Mouse (Mus musculus) CH12.LX (cell line): ENCODE measurements around the gene Ern1. TPM values are rescaled to one million over a fixed set of nuclear protein-coding genes. Genes with fewer than 3 reads are reported as not detected.

Source experiments
- DNase-seq: peaks from one replicate; pipeline ENCODE4 v3.0.0-alpha.2; 2013; ENCODE audit errors: extremely low read depth
- H3K27ac ChIP-seq: 2 replicates; pipeline ENCODE4 v1.5.1; 2012; ENCODE audit warnings: low read depth, mild to moderate bottlenecking, control low read depth, moderate library complexity; ENCODE audit not compliant: insufficient read depth
- H3K27me3 ChIP-seq: replicated peaks from 2 replicates; pipeline ENCODE3; 2012; ENCODE audit warnings: inconsistent platforms
- H3K36me3 ChIP-seq, 2 experiments: replicated peaks in 1 of 2; 2 replicates each; pipeline versions ENCODE3 to v1.6.1; 2012; ENCODE audit warnings: inconsistent platforms in 1 of 2, low read length in 1 of 2, mild to moderate bottlenecking in 1 of 2, mixed read lengths in 1 of 2, moderate library complexity in 1 of 2; ENCODE audit not compliant: control insufficient read depth in 1 of 2, insufficient read depth in 1 of 2
- H3K4me1 ChIP-seq, 2 experiments: 2 replicates each; pipeline ENCODE4 v1.6.1; 2012; ENCODE audit warnings: inconsistent platforms in 1 of 2, moderate library complexity in 1 of 2; ENCODE audit not compliant: insufficient read depth in 2 of 2, control insufficient read depth in 1 of 2
- H3K4me2 ChIP-seq: 2 replicates; pipeline ENCODE4 v1.6.1; 2012; ENCODE audit warnings: low read depth, mild to moderate bottlenecking, control low read depth; ENCODE audit not compliant: poor library complexity, insufficient read depth, severe bottlenecking
- H3K4me3 ChIP-seq, 3 experiments: fragments of 150-350 bp in 1 of 3; sonication (generic) in 1 of 3; replicated peaks in 1 of 3; 2 replicates each; pipeline versions ENCODE3 to v1.5.1; 2011 to 2012; ENCODE audit warnings: low read depth in 2 of 3, low read length in 2 of 3, mild to moderate bottlenecking in 2 of 3, moderate library complexity in 2 of 3, control low read depth in 1 of 3, improper control_type of control experiment in 1 of 3, inconsistent platforms in 1 of 3, mixed read lengths in 1 of 3; ENCODE audit not compliant: poor library complexity in 1 of 3
- H3K79me2 ChIP-seq: replicated peaks from 2 replicates; pipeline ENCODE4 v1.6.1; 2012; ENCODE audit warnings: mild to moderate bottlenecking, moderate library complexity; ENCODE audit not compliant: control insufficient read depth, poor library complexity, insufficient read depth, severe bottlenecking; ENCODE audit errors: extremely low read depth
- H3K9ac ChIP-seq: 2 replicates; pipeline ENCODE4 v1.6.1; 2012; ENCODE audit warnings: low read depth, mild to moderate bottlenecking, control low read depth, moderate library complexity; ENCODE audit not compliant: insufficient read depth
- H3K9me3 ChIP-seq: replicated peaks from 2 replicates; pipeline ENCODE3; 2012; ENCODE audit warnings: low read length, inconsistent platforms, mixed read lengths
- CHD1 ChIP-seq: IDR thresholded peaks from 2 replicates; pipeline ENCODE4 v1.6.1; 2012; ENCODE audit warnings: low read depth, low read length, improper control_type of control experiment, inconsistent platforms
- CHD2 ChIP-seq: IDR thresholded peaks from 2 replicates; pipeline ENCODE4 v1.6.1; 2011; ENCODE audit warnings: low read length, improper control_type of control experiment
- CTCF ChIP-seq, 2 experiments: IDR thresholded peaks in 1 of 2; conservative IDR thresholded peaks in 1 of 2; 2 replicates each; pipeline ENCODE4 v1.5.1; 2011 to 2012; ENCODE audit warnings: low read depth in 2 of 2, low read length in 2 of 2, improper control_type of control experiment in 1 of 2, inconsistent platforms in 1 of 2, mild to moderate bottlenecking in 1 of 2, moderate library complexity in 1 of 2
- E2F4 ChIP-seq: IDR thresholded peaks from 2 replicates; pipeline ENCODE4 v1.6.1; 2011; ENCODE audit warnings: low read depth, low read length, improper control_type of control experiment; ENCODE audit not compliant: insufficient replicate concordance
- ELF1 ChIP-seq: IDR thresholded peaks from 2 replicates; pipeline ENCODE4 v1.6.1; 2014; ENCODE audit warnings: low read depth, mild to moderate bottlenecking, inconsistent platforms, low read length, improper control_type of control experiment
- EP300 ChIP-seq: IDR thresholded peaks from 2 replicates; pipeline ENCODE4 v1.6.1; 2011; ENCODE audit warnings: low read length, improper control_type of control experiment
- ETS1 ChIP-seq: conservative IDR thresholded peaks from 2 replicates; pipeline ENCODE4 v1.6.1; 2012; ENCODE audit warnings: low read depth, mild to moderate bottlenecking, inconsistent platforms, low read length, improper control_type of control experiment, moderate library complexity
- GABPA ChIP-seq: IDR thresholded peaks from 2 replicates; pipeline ENCODE4 v1.6.1; 2012; ENCODE audit warnings: low read depth, low read length, improper control_type of control experiment, inconsistent platforms; ENCODE audit not compliant: insufficient replicate concordance
- HCFC1 ChIP-seq: IDR thresholded peaks from 2 replicates; pipeline ENCODE4 v1.6.1; 2012; ENCODE audit warnings: low read depth, mild to moderate bottlenecking, inconsistent platforms, low read length, improper control_type of control experiment
- IRF4 ChIP-seq: IDR thresholded peaks from 2 replicates; pipeline ENCODE4 v1.6.1; 2014; ENCODE audit warnings: low read depth, mild to moderate bottlenecking, inconsistent platforms, low read length, improper control_type of control experiment
- JUN ChIP-seq: IDR thresholded peaks from 2 replicates; pipeline ENCODE4 v1.6.1; 2011; ENCODE audit warnings: low read depth, mild to moderate bottlenecking, low read length, improper control_type of control experiment, moderate library complexity; ENCODE audit not compliant: insufficient read depth
- JUND ChIP-seq: conservative IDR thresholded peaks from 2 replicates; pipeline ENCODE4 v1.6.1; 2011; ENCODE audit warnings: low read depth, low read length, improper control_type of control experiment
- MAFK ChIP-seq: IDR thresholded peaks from 2 replicates; pipeline ENCODE4 v1.6.1; 2011; ENCODE audit warnings: low read length, improper control_type of control experiment; ENCODE audit not compliant: insufficient replicate concordance
- MAX ChIP-seq: IDR thresholded peaks from 2 replicates; pipeline ENCODE4 v1.6.1; 2011; ENCODE audit warnings: low read length, improper control_type of control experiment
- MAZ ChIP-seq: IDR thresholded peaks from 2 replicates; pipeline ENCODE4 v1.6.1; 2012; ENCODE audit warnings: low read depth, mild to moderate bottlenecking, inconsistent platforms, low read length, improper control_type of control experiment, moderate library complexity
- MEF2A ChIP-seq: IDR thresholded peaks from 2 replicates; pipeline ENCODE4 v1.6.1; 2014; ENCODE audit warnings: low read depth, mild to moderate bottlenecking, inconsistent platforms, low read length, improper control_type of control experiment, borderline replicate concordance
- MXI1 ChIP-seq: IDR thresholded peaks from 2 replicates; pipeline ENCODE4 v1.6.1; 2011; ENCODE audit warnings: mild to moderate bottlenecking, low read depth, low read length, improper control_type of control experiment
- MYC ChIP-seq: IDR thresholded peaks from 2 replicates; pipeline ENCODE4 v1.6.1; 2011; ENCODE audit warnings: low read depth, mild to moderate bottlenecking, improper control_type of control experiment, low read length
- NELFE ChIP-seq: IDR thresholded peaks from 2 replicates; pipeline ENCODE4 v1.6.1; 2011; ENCODE audit warnings: low read depth, low read length, improper control_type of control experiment
- NRF1 ChIP-seq: IDR thresholded peaks from 2 replicates; pipeline ENCODE4 v1.6.1; 2014; ENCODE audit warnings: low read depth, mild to moderate bottlenecking, inconsistent platforms, low read length, improper control_type of control experiment, moderate library complexity
- PAX5 ChIP-seq: IDR thresholded peaks from 2 replicates; pipeline ENCODE4 v1.6.1; 2012; ENCODE audit warnings: low read length, inconsistent platforms, mixed read lengths
- POLR2A ChIP-seq: IDR thresholded peaks from 2 replicates; pipeline ENCODE4 v1.6.1; 2011; ENCODE audit warnings: low read depth, mild to moderate bottlenecking, improper control_type of control experiment, low read length
- POLR2AphosphoS2 ChIP-seq: IDR thresholded peaks from 2 replicates; pipeline ENCODE4 v1.6.1; 2011; ENCODE audit warnings: low read depth, low read length, improper control_type of control experiment
- RAD21 ChIP-seq: IDR thresholded peaks from 2 replicates; pipeline ENCODE4 v1.6.1; 2011; ENCODE audit warnings: low read depth, mild to moderate bottlenecking, low read length, improper control_type of control experiment, moderate library complexity
- RCOR1 ChIP-seq: conservative IDR thresholded peaks from 2 replicates; pipeline ENCODE4 v1.6.1; 2012; ENCODE audit warnings: low read depth, mild to moderate bottlenecking, inconsistent platforms, low read length, improper control_type of control experiment
- SIN3A ChIP-seq: IDR thresholded peaks from 2 replicates; pipeline ENCODE4 v1.6.1; 2012; ENCODE audit warnings: low read length, improper control_type of control experiment, inconsistent platforms
- SMC3 ChIP-seq: IDR thresholded peaks from 2 replicates; pipeline ENCODE4 v1.6.1; 2011; ENCODE audit warnings: low read depth, low read length, improper control_type of control experiment
- TCF12 ChIP-seq: IDR thresholded peaks from 2 replicates; pipeline ENCODE4 v1.6.1; 2014; ENCODE audit warnings: low read depth, mild to moderate bottlenecking, inconsistent platforms, low read length, improper control_type of control experiment
- UBTF ChIP-seq: IDR thresholded peaks from 2 replicates; pipeline ENCODE4 v1.6.1; 2012; ENCODE audit warnings: low read depth, mild to moderate bottlenecking, inconsistent platforms, low read length, improper control_type of control experiment, moderate library complexity
- USF1 ChIP-seq: IDR thresholded peaks from 2 replicates; pipeline ENCODE4 v1.6.1; 2014; ENCODE audit warnings: low read depth, mild to moderate bottlenecking, inconsistent platforms, low read length, improper control_type of control experiment
- USF2 ChIP-seq: conservative IDR thresholded peaks from 2 replicates; pipeline ENCODE4 v1.6.1; 2011; ENCODE audit warnings: low read depth, low read length, improper control_type of control experiment
- ZC3H11A ChIP-seq: IDR thresholded peaks from 2 replicates; pipeline ENCODE4 v1.6.1; 2012; ENCODE audit warnings: low read depth, mild to moderate bottlenecking, inconsistent platforms, low read length, improper control_type of control experiment
- ZMIZ1 ChIP-seq: IDR thresholded peaks from 2 replicates; pipeline ENCODE4 v1.6.1; 2012; ENCODE audit warnings: low read depth, mild to moderate bottlenecking, inconsistent platforms, low read length, improper control_type of control experiment
- dilution Hi-C: fragments of 300-500 bp; cut with MboI; formaldehyde crosslinking; loops from 2 replicates; pipeline ENCODE4 v1.14.3; 2020; ENCODE audit warnings: low sequenced_read_pairs; ENCODE audit not compliant: extremely low pct_unique_long_range_greater_than_20kb, extremely low pct_ligation_motif_present
- in situ Hi-C: fragments of 300-500 bp; cut with MboI; formaldehyde crosslinking; loops from 3 replicates; pipeline ENCODE4 v1.14.3; 2019; ENCODE audit warnings: low sequenced_read_pairs, low pct_ligation_motif_present, low pct_unique_long_range_greater_than_20kb, mixed read lengths
- polyA plus RNA-seq: library from polyadenylated mRNA; unstranded; fragments of >175 nt; gene quantifications from 2 replicates; pipeline ENCODE4 v1.2.1, GENCODE M21; 2012; ENCODE audit warnings: low read depth; ENCODE audit not compliant: insufficient read length
- total RNA-seq, 2 experiments: library from RNA; depleted of rRNA; stranded (reverse); fragments of 300-350 nt in 1 of 2; fragments of >200 nt in 1 of 2; gene quantifications; 2 replicates each; pipeline ENCODE4 v1.2.3; 2012 to 2014

Gene Ern1
- total and polyA plus RNA-seq, 3 experiments = 3.0 to 21.7 (median 7.7) TPM

DNA sequence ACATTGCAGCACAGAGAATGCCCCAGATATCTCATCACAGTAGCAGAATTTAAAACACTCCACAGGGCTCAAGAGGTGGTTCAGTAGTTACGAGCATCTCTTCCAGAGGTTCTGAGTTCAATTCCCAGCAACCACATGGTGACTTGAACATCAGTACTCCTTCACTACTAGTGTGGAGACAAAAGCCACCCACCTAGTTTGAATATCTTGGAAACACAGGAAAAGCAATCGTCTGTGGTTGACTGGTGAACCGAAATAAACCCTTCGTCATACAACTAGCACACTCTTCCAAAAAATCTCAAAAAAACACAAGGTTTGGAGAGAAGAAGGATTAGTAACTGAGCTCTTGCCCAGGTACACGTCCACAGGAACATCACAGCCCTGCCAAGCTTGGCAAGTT lies 23.8 kb downstream of the Ern1 start (continued):
- TF ChIP-seq EP300 (peak; percentile 68), IRF4 (peak; percentile 53; the same call in 1 of the 2 replicates)

DNA sequence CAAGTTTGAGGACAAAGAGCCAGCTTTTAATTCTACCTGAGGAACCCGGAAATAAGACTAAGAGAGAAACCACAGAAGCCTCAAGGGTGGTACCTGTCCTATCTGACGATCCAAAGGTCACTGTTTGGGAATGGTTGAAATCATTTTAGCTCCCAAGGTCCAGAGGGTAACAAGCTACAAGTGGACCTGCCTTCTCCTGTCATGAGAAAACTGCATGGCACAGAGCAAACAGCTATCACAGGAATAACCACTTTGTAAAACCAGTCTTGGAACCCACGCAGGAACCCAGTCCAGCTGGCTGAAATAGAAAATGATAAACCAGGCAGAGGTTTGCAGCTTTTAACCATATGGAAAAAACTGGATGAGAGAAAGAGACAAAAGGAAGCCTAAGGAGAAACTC lies 25.3 kb downstream of the Ern1 start:
- Histone ChIP-seq H3K9ac (peak overlapping the region; percentile 66), H3K27ac (peak overlapping the region; percentile 83; the same call in 1 of the 2 replicates), H3K36me3 (peaks cover 10 to 12% of the 10 kb centered on the region in 2 experiments), H3K9me3 (no peaks in the 10 kb centered on the region), H3K4me2 (peak overlapping the region; percentile 87), H3K27me3 (no peaks in the 10 kb centered on the region), H3K4me1 (peaks cover 2 to 66% of the 10 kb centered on the region in 2 experiments; a peak in 3 of 4 replicates), H3K79me2 (peaks cover 93% of the 10 kb centered on the region), H3K4me3 (no peak overlapping the region)
- dilution Hi-C loops = no loop called here
- TF ChIP-seq JUN = no peak
- no peak for TF ChIP-seq ZC3H11A
- no peak for TF ChIP-seq POLR2A
- no peak for TF ChIP-seq CTCF (conservative IDR thresholded peaks at IDR 0.05 in 1 of 2, IDR thresholded peaks at IDR 0.05 in 1 of 2; ENCODE audit: low read depth in 2 of 2, low read length in 2 of 2)
- TF ChIP-seq EP300 = peak; percentile 53
- TF ChIP-seq PAX5 = no peak
- no peak for TF ChIP-seq NELFE
- TF ChIP-seq ELF1 = 0 out of 2 replicates have a peak, but pooled peaks have one; percentile 55
- TF ChIP-seq E2F4 = no peak
- no peak for TF ChIP-seq RCOR1
- TF ChIP-seq MAFK = no peak
- TF ChIP-seq MAZ = 0 out of 2 replicates have a peak, but pooled peaks have one; percentile 25
- TF ChIP-seq SIN3A = peak; percentile 25; the same call in 1 of the 2 replicates
- peak; percentile 11 for TF ChIP-seq CHD1
- no peak for TF ChIP-seq ZMIZ1
- no peak for TF ChIP-seq CHD2
- TF ChIP-seq HCFC1 = no peak
- no peak for TF ChIP-seq UBTF
- TF ChIP-seq NRF1 = no peak
- no peak for TF ChIP-seq POLR2AphosphoS2
- TF ChIP-seq GABPA = no peak
- 0 out of 2 replicates have a peak, but pooled peaks have one; percentile 14 for TF ChIP-seq TCF12
- no peak for TF ChIP-seq RAD21
- TF ChIP-seq MEF2A = no peak
- TF ChIP-seq MAX = peak; percentile 20; the same call in 1 of the 2 replicates
- TF ChIP-seq ETS1 = no peak
- no peak for TF ChIP-seq SMC3
- TF ChIP-seq USF2 = no peak
- TF ChIP-seq JUND = no peak
- 0 out of 2 replicates have a peak, but pooled peaks have one; percentile 36 for TF ChIP-seq MXI1
- TF ChIP-seq USF1 = no peak
- TF ChIP-seq MYC = 0 out of 2 replicates have a peak, but pooled peaks have one; percentile 1
- in situ Hi-C loops = no loop called here
- no peak for DNase-seq
